Comparison of ENCODE assay signal across 17 mouse cellular contexts in the genomic region with DNA sequence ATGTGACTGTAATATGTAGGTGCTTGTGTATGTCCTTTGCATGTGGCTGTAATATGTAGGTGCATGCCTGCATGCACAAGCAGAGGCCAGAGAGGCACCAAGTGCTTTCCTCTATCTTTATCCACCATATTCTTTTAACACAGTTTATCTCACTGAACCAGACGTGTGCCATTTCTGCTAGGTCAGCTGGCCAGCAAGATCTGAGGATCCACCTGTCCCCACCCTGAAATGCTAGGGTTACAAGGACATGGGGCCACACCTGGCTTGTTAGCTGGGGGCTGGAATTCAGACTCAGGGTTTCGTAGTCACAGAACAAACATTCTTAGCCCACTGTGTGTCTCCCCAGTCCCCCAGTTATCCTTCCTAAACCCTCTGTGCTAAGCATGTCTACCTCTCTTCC. TPM values are rescaled to one million over a fixed set of nuclear protein-coding genes. Genes with fewer than 3 reads are reported as not detected.
DNase-seq lines count a peak whose midpoint lies in the region; ATAC-seq and TF ChIP-seq lines count a peak whose summit lies in the region.
"Had no signal": no experiment of that assay in that cellular context is flagged by ENCODE, and none has a peak within 500 bp of the region (broad histone marks: within the 10 kb centered on the region; RNA-seq: fewer than 3 reads in every experiment).

No protein-coding gene starts in this region.

- no peaks in the 10 kb centered on the region for H3K36me3 ChIP-seq in heart, embryonic 12.5 days
- H3K36me3 ChIP-seq in macrophage (ENCODE audit: inconsistent target) = no peaks in the 10 kb centered on the region
- H3K36me3 ChIP-seq in kidney, adult 2 months (ENCODE audit: control insufficient read depth, insufficient read depth, low read length) = no peaks in the 10 kb centered on the region
- H3K36me3 ChIP-seq: midbrain, embryonic 12.5 days; neural tube, embryonic 12.5 days had no signal

- no peak for TF ChIP-seq CTCF in kidney, adult 2 months (conservative IDR thresholded peaks at IDR 0.05; ENCODE audit: insufficient read depth, insufficient read length, low read depth, low read length)

- H3K27ac ChIP-seq in heart, embryonic 12.5 days (ENCODE audit: poor library complexity, severe bottlenecking) = 0 out of 2 replicates have a peak overlapping the region, but pooled peaks have one; percentile 23
- H3K27ac ChIP-seq in macrophage = peak overlapping the region; percentile 92
- H3K27ac ChIP-seq in kidney, adult 2 months (ENCODE audit: insufficient read depth, low read depth, low read length) = no peak overlapping the region
- H3K27ac ChIP-seq: midbrain, embryonic 12.5 days; neural tube, embryonic 12.5 days had no signal

- no peaks in the 10 kb centered on the region for H3K27me3 ChIP-seq in heart, embryonic 12.5 days (replicated peaks)
- H3K27me3 ChIP-seq in kidney, adult 2 months (replicated peaks; ENCODE audit: control insufficient read depth, insufficient read depth, low read length) = no peaks in the 10 kb centered on the region
- H3K27me3 ChIP-seq: midbrain, embryonic 12.5 days; neural tube, embryonic 12.5 days; Patski had no signal

- peaks cover 10% of the 10 kb centered on the region for H3K4me1 ChIP-seq in heart, embryonic 12.5 days (replicated peaks)
- H3K4me1 ChIP-seq in kidney, adult 2 months (ENCODE audit: control insufficient read depth, insufficient read depth, low read length) = no peaks in the 10 kb centered on the region
- H3K4me1 ChIP-seq: neural tube, embryonic 12.5 days had no signal

- ATAC-seq in heart, embryonic 12.5 days (ENCODE audit: insufficient number of reproducible peaks, low FRiP score) = peak; percentile 86
- ATAC-seq in common myeloid progenitor, adult 5-6 weeks (replicated peaks; ENCODE audit: low read depth, poor library complexity, severe bottlenecking) = peak; percentile 35
- ATAC-seq: Patski had no signal

- no peak for DNase-seq in heart, postnatal 14 days
- DNase-seq in 416B (ENCODE audit: low read depth) = peak; percentile 29
- DNase-seq in frontal cortex, postnatal 14 days (ENCODE audit: low spot score in 2 of 2) = no peak
- DNase-seq in kidney, adult 2 months = no peak
- no peak for DNase-seq in gastrocnemius, postnatal 10 days
- DNase-seq: adrenal gland, adult 2 months; B cell, adult 2 months; cerebellum, adult 18-20 months had no signal

- intact Hi-C loops in heart, postnatal 14 days (cut with DNase I) = loop anchor here (5.0 to 10.0 kb wide), 3 partner anchors 103 to 315 kb away; partner anchors contain the start of gene Ensa

- H3K4me3 ChIP-seq in heart, embryonic 12.5 days = no peak overlapping the region
- no peak overlapping the region for H3K4me3 ChIP-seq in macrophage (ENCODE audit: inconsistent target)
- no peak overlapping the region for H3K4me3 ChIP-seq in kidney, adult 2 months (ENCODE audit: insufficient read depth, low read depth, low read length)
- H3K4me3 ChIP-seq: midbrain, embryonic 12.5 days; neural tube, embryonic 12.5 days had no signal

- 60% methylated on average over 2 of the region's 2 CpGs for WGBS in heart, embryonic 12.5 days
- WGBS in macrophage (ENCODE audit: missing documents) = 44% methylated on average over 2 of the region's 2 CpGs
- 94% methylated on average over 2 of the region's 2 CpGs for WGBS in kidney, adult 2 months

- no peak overlapping the region for H3K9ac ChIP-seq in heart, embryonic 12.5 days
- H3K9ac ChIP-seq: midbrain, embryonic 12.5 days; neural tube, embryonic 12.5 days had no signal

- H3K79me2 ChIP-seq in macrophage (ENCODE audit: inconsistent target) = peaks cover 28% of the 10 kb centered on the region; the same call in 1 of the 2 replicates

- no peak overlapping the region for H3K4me2 ChIP-seq in heart, embryonic 12.5 days
- H3K4me2 ChIP-seq: midbrain, embryonic 12.5 days; neural tube, embryonic 12.5 days had no signal

- no peaks in the 10 kb centered on the region for H3K9me3 ChIP-seq in heart, embryonic 12.5 days (replicated peaks)
- H3K9me3 ChIP-seq: midbrain, embryonic 12.5 days; neural tube, embryonic 12.5 days had no signal

- TF ChIP-seq POLR2A in kidney, adult 2 months (IDR thresholded peaks at IDR 0.05; ENCODE audit: low read depth, low read length) = no peak

RNA-seq across cellular contexts. Expression of gene Ctss, which starts 7.3 kb away (rescaled TPM):
- 5.3 and 7.5 TPM in 2 replicates for polyA plus RNA-seq in heart, embryonic 12.5 days (2016; fragmentation: Nextera tagmentation; extraction: Ambion mirVana)
- 10 to 100 TPM; 11.6 to 12.7 TPM for total RNA-seq in heart, postnatal 14 days (2021)
- 74.8 and 75.3 TPM in 2 replicates for total RNA-seq in common myeloid progenitor, adult 5-6 weeks (2017)
- total RNA-seq in macrophage (2018; cell fraction: chromatin; rRNA removed) = 100 to 1,000 TPM; 123 to 423 (median 235) TPM
- total RNA-seq in macrophage (2018; cell fraction: cytosol; rRNA removed) = 1,000 to 10,000 TPM; 2,639 to 4,991 (median 3,753) TPM
- 1,000 to 10,000 TPM in 25 of 26 experiments, 100 to 1,000 TPM in 1; 662 to 5,760 (median 3,354) TPM for total RNA-seq in macrophage (2018; cell fraction: nucleus; rRNA removed)
- polyA plus RNA-seq in macrophage (2018) = 4,472 to 5,209 TPM (median 4,886 TPM) in 3 replicates
- 8.2 and 18.1 TPM in 2 replicates for polyA plus RNA-seq in kidney, adult 2 months (2012; rRNA removed)
- total RNA-seq in gastrocnemius, postnatal 10 days (2021) = 1 to 10 TPM; 5.1 to 6.8 TPM
- polyA plus RNA-seq: Patski had no signal

RNA-seq across cellular contexts. Expression of gene Ctsk, which starts 20.3 kb away (rescaled TPM):
- polyA plus RNA-seq in heart, embryonic 12.5 days (2016; fragmentation: Nextera tagmentation; extraction: Ambion mirVana) = 14.2 and 15.1 TPM in 2 replicates
- total RNA-seq in heart, postnatal 14 days (2021) = 10 to 100 TPM; 13.6 to 14.3 TPM
- total RNA-seq in common myeloid progenitor, adult 5-6 weeks (2017) = not detected in 2 replicates
- total RNA-seq in macrophage (2018; cell fraction: chromatin; rRNA removed) = 1 to 10 TPM in 19 of 26 experiments, under 1 TPM in 5, not detected in 2; 0.41 to 9.2 (median 2.1) TPM
- 1 to 10 TPM; 1.6 to 5.8 (median 3.4) TPM for total RNA-seq in macrophage (2018; cell fraction: cytosol; rRNA removed)
- 1 to 10 TPM; 1.2 to 8.9 (median 3.6) TPM for total RNA-seq in macrophage (2018; cell fraction: nucleus; rRNA removed)
- 4.6 to 5.0 TPM (median 4.8 TPM) in 3 replicates for polyA plus RNA-seq in macrophage (2018)
- 6.5 and 8.2 TPM in 2 replicates for polyA plus RNA-seq in kidney, adult 2 months (2012; rRNA removed)
- total RNA-seq in gastrocnemius, postnatal 10 days (2021) = 100 to 1,000 TPM in 1 of 2 experiments, 10 to 100 TPM in 1; 31.4 to 178 TPM

RNA-seq across cellular contexts. Expression of gene Hormad1, which starts 40.2 kb away (rescaled TPM):
- polyA plus RNA-seq in heart, embryonic 12.5 days (2016; fragmentation: Nextera tagmentation; extraction: Ambion mirVana) = not detected in 2 replicates
- total RNA-seq in heart, postnatal 14 days (2021) = not detected
- not detected in 2 replicates for total RNA-seq in common myeloid progenitor, adult 5-6 weeks (2017)
- 1 to 10 TPM in 1 of 26 experiments, under 1 TPM in 6, not detected in 19; 0.45 to 1.2 (median 0.66) TPM for total RNA-seq in macrophage (2018; cell fraction: chromatin; rRNA removed)
- total RNA-seq in macrophage (2018; cell fraction: cytosol; rRNA removed) = under 1 TPM in 3 of 26 experiments, not detected in 23; 0.10 to 0.19 (median 0.11) TPM
- total RNA-seq in macrophage (2018; cell fraction: nucleus; rRNA removed) = 1 to 10 TPM in 1 of 26 experiments, under 1 TPM in 1, not detected in 24; 0.44 to 1.1 TPM
- polyA plus RNA-seq in macrophage (2018) = 0.09 TPM in 1 of 3 replicates, not detected in the others
- not detected in 2 replicates for polyA plus RNA-seq in kidney, adult 2 months (2012; rRNA removed)
- not detected for total RNA-seq in gastrocnemius, postnatal 10 days (2021)
- total RNA-seq: adrenal gland, adult 2 months had no signal
- polyA plus RNA-seq: adrenal gland, adult 2 months; embryonic facial prominence, embryonic 14.5 days; heart, embryonic 16.5 days; limb, embryonic 11.5 days; midbrain, embryonic 12.5 days; neural tube, embryonic 12.5 days; Patski had no signal

Comparison
In these comparisons a context has a peak if more than half of its experiments do, and no peak if none do; other contexts are left out.
1. RNA of gene Ctsk, which starts 20.3 kb away (total RNA-seq): 31.4 to 178 TPM in gastrocnemius, postnatal 10 days and 13.6 to 14.3 TPM in heart, postnatal 14 days; not detected in common myeloid progenitor, adult 5-6 weeks; every median in the first group is over 10 times any median in the second.